Mouse (Mus musculus) ES-E14 (cell line): ENCODE measurements around the gene Mast1.

Experiments
- CHD2 ChIP-seq: IDR thresholded peaks from 2 replicates; pipeline ENCODE4 v1.6.1; 2014; ENCODE audit warnings: mild to moderate bottlenecking, low read depth, low read length, inconsistent platforms
- HCFC1 ChIP-seq: IDR thresholded peaks from 2 replicates; pipeline ENCODE4 v1.6.1; 2012; ENCODE audit warnings: low read length, inconsistent platforms, borderline replicate concordance; ENCODE audit not compliant: insufficient read depth
- ZNF384 ChIP-seq: IDR thresholded peaks from 2 replicates; pipeline ENCODE4 v1.6.1; 2012; ENCODE audit warnings: low read depth, low read length, inconsistent platforms

DNA sequence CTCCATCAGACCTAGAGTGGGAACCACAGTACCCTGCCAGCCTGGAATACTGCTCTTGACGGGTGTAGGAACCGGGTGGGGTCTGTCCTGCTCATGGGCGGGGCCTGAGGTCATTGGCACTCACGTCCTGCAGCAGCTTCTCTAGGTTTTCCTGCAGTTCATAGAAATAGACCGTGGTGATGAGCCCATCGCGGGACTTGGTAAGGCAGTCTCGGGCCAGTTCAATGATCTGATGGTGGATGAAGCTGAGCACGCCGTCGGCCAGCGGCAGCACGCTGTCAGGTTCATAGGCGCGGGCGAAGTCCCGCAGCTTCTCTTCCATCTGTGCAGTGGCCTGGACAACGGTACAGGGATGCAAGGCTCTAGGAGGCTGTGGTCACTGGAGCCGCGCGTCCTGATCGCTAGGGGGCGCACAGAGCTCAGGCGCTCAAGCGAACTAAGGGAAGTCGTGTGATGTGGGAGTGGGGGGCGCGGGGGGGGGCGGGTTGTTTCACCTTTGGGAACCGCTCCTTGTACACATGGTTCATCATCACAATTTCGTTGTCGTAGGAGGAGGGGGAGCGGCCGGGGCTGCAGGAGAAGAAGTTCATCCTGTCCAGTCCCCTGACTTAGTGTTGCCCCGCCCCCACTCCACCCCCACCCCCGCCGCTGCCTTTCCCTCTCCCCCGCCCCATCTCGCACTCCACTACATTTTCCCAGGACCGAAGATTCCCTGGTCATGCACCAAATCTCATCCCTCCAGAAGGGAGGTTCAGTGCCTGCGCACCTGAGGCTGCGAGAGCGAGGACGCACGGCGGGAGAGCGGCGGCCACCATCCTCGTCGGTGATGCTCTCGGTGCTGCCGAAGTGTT, 8.5 kb downstream of the Mast1 start:
- no peak for TF ChIP-seq CHD2
- TF ChIP-seq HCFC1, result no peak
- TF ChIP-seq ZNF384, result no peak
